Mouse (Mus musculus): ENCODE measurements around the gene Kif21b. TPM values are rescaled to one million over a fixed set of nuclear protein-coding genes. Genes with fewer than 3 reads are reported as not detected.

Gene Kif21b
- total RNA-seq, 2 experiments from 2014 or later, result 1.9 TPM

DNA sequence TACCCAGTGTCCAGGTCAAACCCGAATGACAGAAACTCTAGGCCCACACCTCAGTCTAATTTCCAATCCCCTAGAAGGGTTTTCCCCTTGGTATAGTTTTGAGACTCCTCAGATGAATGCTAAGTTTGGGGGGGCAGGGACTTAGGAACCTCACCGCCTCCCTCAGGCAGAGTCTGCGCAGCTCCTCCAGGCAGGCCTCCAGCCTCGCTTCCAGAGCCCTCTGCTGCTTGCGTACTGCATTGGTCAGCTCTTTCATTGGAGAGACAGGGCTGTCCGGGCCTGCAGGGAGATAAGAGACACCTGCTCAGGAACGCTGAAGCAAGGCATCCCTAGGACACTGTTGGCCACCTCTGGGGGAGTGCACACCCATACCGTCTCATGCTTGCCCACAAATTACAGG, 95.4 kb downstream of the Kif21b start:
- no peak for DNase-seq (ENCODE audit: low spot score in 2 of 2)

Other genes starting within 250 kb of the Kif21b start
- under 1 TPM; 0.42 to 0.49 TPM for gene Pkp1, start 212.2 kb upstream of the Kif21b start, total RNA-seq (2021)
- gene Igfn1, start 125.0 kb upstream of the Kif21b start, total RNA-seq (2021), result 10 to 100 TPM; 17.4 to 32.9 TPM
- gene Tmem9, start 123.2 kb upstream of the Kif21b start, total RNA-seq (2021), result 10 to 100 TPM; 43.6 to 63.7 TPM
- not detected for gene Ascl5, start 80.6 kb upstream of the Kif21b start, total RNA-seq (2021)
- gene Cacna1s, start 78.6 kb upstream of the Kif21b start, total RNA-seq (2021), result 100 to 1,000 TPM; 330 to 336 TPM
- gene Mroh3, start 81.4 kb downstream of the Kif21b start, total RNA-seq (2021), result not detected
- under 1 TPM; 0.22 to 0.29 TPM for gene Inava, start 102.9 kb downstream of the Kif21b start, total RNA-seq (2021)
- not detected for gene Gpr25, start 129.5 kb downstream of the Kif21b start, total RNA-seq (2021)
- gene Camsap2, start 214.7 kb downstream of the Kif21b start, total RNA-seq (2021), result 10 to 100 TPM; 25.6 to 26.7 TPM